Mouse (Mus musculus): Measurements from ENCODE around the gene Rnf114. TPM values are rescaled to one million over a fixed set of nuclear protein-coding genes. Genes with fewer than 3 reads are reported as not detected.

Rnf114 gene
- total and polyA plus RNA-seq, 2 experiments from 2014 or later = 63.6 to 102 TPM

GRCm38 (mm10) chr2:167507719-167508385 is 15.4 kb downstream of the Rnf114 start:
- Histone ChIP-seq H3K4me2 (ENCODE audit: low read depth, low read length) (no peak overlapping the region), H3K4me1 (ENCODE audit: control insufficient read depth, insufficient read depth) (peaks cover 36% of the 10 kb centered on the region)

GRCm38 (mm10) chr2:167508569-167508968 is 16.1 kb downstream of the Rnf114 start:
- no peak for TF ChIP-seq EP300 (IDR thresholded peaks at IDR 0.05; ENCODE audit: low read depth)
- no peak for TF ChIP-seq CTCF (IDR thresholded peaks at IDR 0.05; ENCODE audit: low read depth)
- Histone ChIP-seq H3K4me2 (ENCODE audit: low read depth, low read length) (no peak overlapping the region), H3K9me3 (replicated peaks; ENCODE audit: control insufficient read depth, low read length) (no peaks in the 10 kb centered on the region), H3K27ac (ENCODE audit: low read depth) (no peak overlapping the region), H3K27me3 (ENCODE audit: control insufficient read depth, insufficient read depth, low read length) (no peaks in the 10 kb centered on the region), H3K36me3 (replicated peaks; ENCODE audit: control insufficient read depth, insufficient read depth, low read length) (peaks cover 57% of the 10 kb centered on the region), H3K9ac (replicated peaks; ENCODE audit: low read depth, low read length) (no peak overlapping the region), H3K4me1 (ENCODE audit: control insufficient read depth, insufficient read depth) (peaks cover 36% of the 10 kb centered on the region), H3K4me3 (ENCODE audit: low read depth, low read length) (no peak overlapping the region)
- no peak for ATAC-seq (ENCODE audit: insufficient read depth, low read depth)
- WGBS = 90% methylated on average over 4 of the region's 4 CpGs
- DNase-seq (ENCODE audit: low spot score) = no peak

More at GRCm38 (mm10) chr2:167507719-167508385, 15.4 kb downstream of the Rnf114 start:
- Histone ChIP-seq H3K9me3 (replicated peaks; ENCODE audit: control insufficient read depth, low read length) (no peaks in the 10 kb centered on the region), H3K4me3 (ENCODE audit: low read depth, low read length) (no peak overlapping the region), H3K27ac (ENCODE audit: low read depth) (peak overlapping the region; percentile 21; the same call in 1 of the 2 replicates), H3K27me3 (ENCODE audit: control insufficient read depth, insufficient read depth, low read length) (no peaks in the 10 kb centered on the region), H3K36me3 (replicated peaks; ENCODE audit: control insufficient read depth, insufficient read depth, low read length) (peaks cover 50% of the 10 kb centered on the region), H3K9ac (replicated peaks; ENCODE audit: low read depth, low read length) (no peak overlapping the region)
- 58% methylated on average over 3 of the region's 3 CpGs for WGBS
- ATAC-seq (ENCODE audit: insufficient read depth, low read depth) (no peak), DNase-seq (ENCODE audit: low spot score) (no peak)
- TF ChIP-seq CTCF (IDR thresholded peaks at IDR 0.05; ENCODE audit: low read depth) = no peak
- TF ChIP-seq EP300 (IDR thresholded peaks at IDR 0.05; ENCODE audit: low read depth) = no peak

- H3K27ac ChIP-seq (ENCODE audit: low read depth) = peak overlapping the region; percentile 90
- no peak overlapping the region for H3K4me3 ChIP-seq (ENCODE audit: low read depth, low read length)
- H3K27me3 ChIP-seq (ENCODE audit: control insufficient read depth, insufficient read depth, low read length) = no peaks in the 10 kb centered on the region
- ATAC-seq (ENCODE audit: insufficient read depth, low read depth) (peak; percentile 79), DNase-seq (ENCODE audit: low spot score) (peak; percentile 47)
- peaks cover 21% of the 10 kb centered on the region for H3K4me1 ChIP-seq (ENCODE audit: control insufficient read depth, insufficient read depth)
- H3K36me3 ChIP-seq (replicated peaks; ENCODE audit: control insufficient read depth, insufficient read depth, low read length) = peaks cover 76% of the 10 kb centered on the region
- no peaks in the 10 kb centered on the region for H3K9me3 ChIP-seq (replicated peaks; ENCODE audit: control insufficient read depth, low read length)
- H3K4me2 ChIP-seq (ENCODE audit: low read depth, low read length) = peak overlapping the region; percentile 24; the same call in 1 of the 2 replicates
- no peak for TF ChIP-seq EP300 (IDR thresholded peaks at IDR 0.05; ENCODE audit: low read depth)
- TF ChIP-seq CTCF (IDR thresholded peaks at IDR 0.05; ENCODE audit: low read depth) = no peak
- 23% methylated on average over 3 of the region's 3 CpGs for WGBS
- peak overlapping the region; percentile 37; the same call in 1 of the 2 replicates for H3K9ac ChIP-seq (replicated peaks; ENCODE audit: low read depth, low read length)
Measured at GRCm38 (mm10) chr2:167510485-167510884, 18.0 kb downstream of the Rnf114 start.

GRCm38 (mm10) chr2:167512365-167512764 is 19.9 kb downstream of the Rnf114 start:
- peaks cover 94% of the 10 kb centered on the region for H3K36me3 ChIP-seq (replicated peaks; ENCODE audit: control insufficient read depth, insufficient read depth, low read length)
- no peak overlapping the region for H3K4me3 ChIP-seq (ENCODE audit: low read depth, low read length)
- H3K9ac ChIP-seq (replicated peaks; ENCODE audit: low read depth, low read length) = no peak overlapping the region
- TF ChIP-seq EP300 (IDR thresholded peaks at IDR 0.05; ENCODE audit: low read depth) (no peak), CTCF (IDR thresholded peaks at IDR 0.05; ENCODE audit: low read depth) (no peak)
- H3K4me2 ChIP-seq (ENCODE audit: low read depth, low read length) = no peak overlapping the region
- no peak overlapping the region for H3K27ac ChIP-seq (ENCODE audit: low read depth)
- peaks cover 11% of the 10 kb centered on the region for H3K4me1 ChIP-seq (ENCODE audit: control insufficient read depth, insufficient read depth)
- H3K27me3 ChIP-seq (ENCODE audit: control insufficient read depth, insufficient read depth, low read length) = no peaks in the 10 kb centered on the region
- no peaks in the 10 kb centered on the region for H3K9me3 ChIP-seq (replicated peaks; ENCODE audit: control insufficient read depth, low read length)
- ATAC-seq (ENCODE audit: insufficient read depth, low read depth) = no peak
- DNase-seq (ENCODE audit: low spot score) = no peak
- 89% methylated on average over 9 of the region's 9 CpGs for WGBS

DNA sequence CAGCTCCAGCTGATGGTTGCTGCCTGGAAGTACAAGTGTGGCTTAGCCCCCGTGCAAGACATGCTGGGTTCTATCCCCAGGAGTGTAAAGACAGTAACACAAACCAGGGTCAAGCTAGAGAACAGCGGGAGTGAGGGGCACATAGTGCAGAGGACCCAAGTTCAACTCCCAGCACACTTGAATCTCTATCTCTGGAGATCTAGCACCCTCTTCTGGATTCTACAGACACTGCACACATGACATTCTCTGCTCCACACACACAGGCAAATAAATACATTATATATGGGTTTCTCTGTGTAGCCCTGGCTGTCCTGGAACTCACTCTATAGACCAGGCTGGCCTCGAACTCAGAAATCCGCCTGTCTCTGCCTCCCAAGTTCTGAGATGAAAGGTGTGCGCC is 20.5 kb downstream of the Rnf114 start:
- H3K9me3 ChIP-seq (replicated peaks; ENCODE audit: control insufficient read depth, low read length) = no peaks in the 10 kb centered on the region
- H3K36me3 ChIP-seq (replicated peaks; ENCODE audit: control insufficient read depth, insufficient read depth, low read length) = peaks cover 94% of the 10 kb centered on the region
- no peak for DNase-seq (ENCODE audit: low spot score)
- H3K4me3 ChIP-seq (ENCODE audit: low read depth, low read length) = no peak overlapping the region
- H3K4me2 ChIP-seq (ENCODE audit: low read depth, low read length) = no peak overlapping the region
- H3K4me1 ChIP-seq (ENCODE audit: control insufficient read depth, insufficient read depth) = peaks cover 11% of the 10 kb centered on the region
- H3K27me3 ChIP-seq (ENCODE audit: control insufficient read depth, insufficient read depth, low read length) = no peaks in the 10 kb centered on the region
- H3K27ac ChIP-seq (ENCODE audit: low read depth) = no peak overlapping the region
- TF ChIP-seq EP300 (IDR thresholded peaks at IDR 0.05; ENCODE audit: low read depth) (no peak), CTCF (IDR thresholded peaks at IDR 0.05; ENCODE audit: low read depth) (peak; percentile 29)
- no peak overlapping the region for H3K9ac ChIP-seq (replicated peaks; ENCODE audit: low read depth, low read length)
- no peak for ATAC-seq (ENCODE audit: insufficient read depth, low read depth)
- WGBS = 89% methylated on average over 5 of the region's 5 CpGs

DNA sequence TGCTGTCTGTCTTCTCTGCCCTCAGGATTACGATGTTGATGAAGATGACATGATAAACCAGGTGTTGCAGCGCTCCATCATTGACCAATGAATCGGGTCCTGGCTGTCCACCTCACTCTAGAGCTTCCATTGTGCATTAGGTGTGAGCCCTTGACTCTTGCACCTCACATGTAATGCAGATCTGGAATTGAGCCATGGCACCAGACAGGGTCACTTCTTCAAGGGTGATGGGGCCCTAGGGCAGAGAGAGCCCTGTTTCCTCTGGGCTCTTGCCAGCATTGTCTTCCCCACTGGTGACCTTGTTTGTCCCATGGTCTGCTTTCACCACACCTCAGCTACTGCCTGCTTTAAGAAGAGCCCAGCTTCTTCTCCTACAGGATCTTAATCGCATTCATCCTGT is 22.2 kb downstream of the Rnf114 start:
- ATAC-seq (ENCODE audit: insufficient read depth, low read depth) (no peak), DNase-seq (ENCODE audit: low spot score) (no peak)
- Histone ChIP-seq H3K9me3 (replicated peaks; ENCODE audit: control insufficient read depth, low read length) (no peaks in the 10 kb centered on the region), H3K4me1 (ENCODE audit: control insufficient read depth, insufficient read depth) (peaks cover 11% of the 10 kb centered on the region), H3K4me3 (ENCODE audit: low read depth, low read length) (no peak overlapping the region), H3K27ac (ENCODE audit: low read depth) (no peak overlapping the region), H3K4me2 (ENCODE audit: low read depth, low read length) (no peak overlapping the region), H3K36me3 (replicated peaks; ENCODE audit: control insufficient read depth, insufficient read depth, low read length) (peaks cover 85% of the 10 kb centered on the region), H3K27me3 (ENCODE audit: control insufficient read depth, insufficient read depth, low read length) (no peaks in the 10 kb centered on the region), H3K9ac (replicated peaks; ENCODE audit: low read depth, low read length) (no peak overlapping the region)
- 85% methylated on average over 4 of the region's 4 CpGs for WGBS
- TF ChIP-seq CTCF (IDR thresholded peaks at IDR 0.05; ENCODE audit: low read depth) (no peak), EP300 (IDR thresholded peaks at IDR 0.05; ENCODE audit: low read depth) (no peak)
